Mouse (Mus musculus) embryonic facial prominence, embryonic 15.5 days (tissue): ENCODE data around the gene Gm10662. TPM values are rescaled to one million over a fixed set of nuclear protein-coding genes. Genes with fewer than 3 reads are reported as not detected.
"Not testable (repeated sequence)": the region's sequence is repeated elsewhere in the genome, so short reads cannot be mapped to it uniquely, and the experiment has no call there.

Experiments
- ATAC-seq: fragments of 200-750 bp; cut with Nextera tagmentation; 2 replicates; pipeline ENCODE4 v1.8.0; 2017; ENCODE audit warnings: low read depth, moderate TSS enrichment; ENCODE audit not compliant: insufficient number of reproducible peaks, low FRiP score, low TSS enrichment
- H3K27ac ChIP-seq: fragments of 300-500 bp; sonication (generic); replicated peaks from 2 replicates; pipeline ENCODE4 v1.5.1; 2015; ENCODE audit warnings: mild to moderate bottlenecking, inconsistent platforms
- H3K27me3 ChIP-seq: fragments of 300-500 bp; sonication (generic); 2 replicates; pipeline ENCODE4 v1.6.1; 2015; ENCODE audit warnings: inconsistent platforms
- H3K36me3 ChIP-seq: fragments of 300-500 bp; sonication (generic); 2 replicates; pipeline ENCODE4 v1.6.1; 2015; ENCODE audit warnings: mild to moderate bottlenecking, inconsistent platforms
- H3K4me1 ChIP-seq: fragments of 300-500 bp; sonication (generic); 2 replicates; pipeline ENCODE4 v1.6.1; 2015; ENCODE audit warnings: inconsistent platforms
- H3K4me2 ChIP-seq: fragments of 300-500 bp; sonication (generic); replicated peaks from 2 replicates; pipeline ENCODE4 v1.6.1; 2015; ENCODE audit warnings: mild to moderate bottlenecking, inconsistent platforms
- H3K4me3 ChIP-seq: fragments of 300-500 bp; sonication (generic); replicated peaks from 2 replicates; pipeline ENCODE4 v1.5.1; 2015; ENCODE audit warnings: mild to moderate bottlenecking, inconsistent platforms
- H3K9ac ChIP-seq: fragments of 300-500 bp; sonication (generic); 2 replicates; pipeline ENCODE4 v1.6.1; 2015; ENCODE audit warnings: inconsistent platforms
- H3K9me3 ChIP-seq: fragments of 300-500 bp; sonication (generic); replicated peaks from 2 replicates; pipeline ENCODE4 v1.6.1; 2016; ENCODE audit warnings: inconsistent platforms
- WGBS: fragments of 180-500 bp; shearing (Covaris S2); methylation state at CpG from one replicate; pipeline ENCODE4 v1.1.7; 2015; 5-methylcytosine and 5-hydroxymethylcytosine counted together
- polyA plus RNA-seq: library from polyadenylated mRNA; unstranded; fragments of >200 nt; fragmentation: Nextera tagmentation; extraction: Ambion mirVana; gene quantifications from 2 replicates; pipeline ENCODE4 v1.2.1, GENCODE M21; 2015

Gene Gm10662
- not detected in 2 replicates for polyA plus RNA-seq

- H3K9ac ChIP-seq, H3K27me3 ChIP-seq, H3K4me3 ChIP-seq, H3K36me3 ChIP-seq, H3K4me1 ChIP-seq, H3K9me3 ChIP-seq, H3K4me2 ChIP-seq, H3K27ac ChIP-seq, ATAC-seq: not testable (repeated sequence)
- no CpG with 5 or more reads among the region's 1 CpGs for WGBS
Observed at GRCm38 (mm10) chr7:23144380-23144779, at the start of gene Gm10662. Gm10662 (minus strand) TSS chr7:23144480.

DNA sequence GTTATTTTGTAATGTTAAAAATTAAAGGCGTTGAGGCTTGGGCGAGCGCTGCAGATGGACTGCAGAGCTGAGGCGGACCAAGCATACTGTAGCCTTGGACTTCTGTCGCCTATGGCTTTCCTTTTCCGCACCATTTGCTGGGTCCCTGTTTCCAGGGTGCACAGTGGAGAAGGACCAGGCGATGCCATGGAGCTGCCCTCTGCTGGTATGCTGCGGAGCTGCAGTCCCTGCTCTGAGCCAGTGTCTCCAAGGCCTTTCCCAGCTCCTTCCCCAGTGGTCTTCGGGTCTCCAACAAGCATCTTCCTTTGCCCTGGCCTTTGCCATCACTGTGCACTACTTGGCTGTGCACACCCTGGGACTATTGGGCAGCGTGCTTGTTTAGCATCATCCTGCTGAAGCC, 19.2 kb upstream of the Gm10662 start:
- not testable (repeated sequence) for ATAC-seq, H3K4me2 ChIP-seq, H3K27me3 ChIP-seq, H3K4me3 ChIP-seq, H3K36me3 ChIP-seq, H3K9me3 ChIP-seq, H3K9ac ChIP-seq, H3K4me1 ChIP-seq, H3K27ac ChIP-seq
- WGBS, result 83% methylated on average over 10 of the region's 10 CpGs

Other genes starting within 250 kb of the Gm10662 start
- not detected in 2 replicates for gene Gm4214, start 159.8 kb downstream of the Gm10662 start, polyA plus RNA-seq
- not detected in 2 replicates for gene Gm4216, start 124.6 kb downstream of the Gm10662 start, polyA plus RNA-seq
- not detected in 2 replicates for gene Vmn1r163, start 88.9 kb downstream of the Gm10662 start, polyA plus RNA-seq
- gene Gm8720, start 77.0 kb downstream of the Gm10662 start, polyA plus RNA-seq, result not detected in 2 replicates
- gene Vmn1r165, start 72.9 kb upstream of the Gm10662 start, polyA plus RNA-seq, result not detected in 2 replicates
- gene Vmn1r166, start 107.2 kb upstream of the Gm10662 start, polyA plus RNA-seq, result not detected in 2 replicates
- not detected in 2 replicates for gene Gm6902, start 134.4 kb upstream of the Gm10662 start, polyA plus RNA-seq
- not detected in 2 replicates for gene Nlrp4e, start 156.7 kb upstream of the Gm10662 start, polyA plus RNA-seq
- 0.07 TPM in 1 of 2 replicates, not detected in the other for gene Nlrp5, start 241.4 kb upstream of the Gm10662 start, polyA plus RNA-seq